Mouse (Mus musculus) hindbrain, embryonic 12.5 days (tissue): ENCODE measurements around the gene Prph. TPM values are rescaled to one million over a fixed set of nuclear protein-coding genes. Genes with fewer than 3 reads are reported as not detected.

Source experiments
- ATAC-seq: fragments of 200-750 bp; cut with Nextera tagmentation; 2 replicates; pipeline ENCODE4 v1.8.0; 2017; ENCODE audit warnings: moderate TSS enrichment; ENCODE audit not compliant: low FRiP score
- H3K27ac ChIP-seq: fragments of 300-500 bp; sonication (generic); 2 replicates; pipeline ENCODE4 v1.5.1; 2016; ENCODE audit warnings: mild to moderate bottlenecking
- H3K27me3 ChIP-seq: fragments of 300-500 bp; sonication (generic); 2 replicates; pipeline ENCODE4 v1.6.1; 2016; ENCODE audit warnings: mild to moderate bottlenecking
- H3K36me3 ChIP-seq: fragments of 300-500 bp; sonication (generic); 2 replicates; pipeline ENCODE4 v1.6.1; 2016; ENCODE audit warnings: mild to moderate bottlenecking
- H3K4me1 ChIP-seq: fragments of 300-500 bp; sonication (generic); 2 replicates; pipeline ENCODE4 v1.6.1; 2016
- H3K4me2 ChIP-seq: fragments of 300-500 bp; sonication (generic); replicated peaks from 2 replicates; pipeline ENCODE4 v1.6.1; 2016; ENCODE audit warnings: mild to moderate bottlenecking
- H3K4me3 ChIP-seq: fragments of 300-500 bp; sonication (generic); 2 replicates; pipeline ENCODE4 v1.5.1; 2016; ENCODE audit warnings: mild to moderate bottlenecking
- H3K9ac ChIP-seq: fragments of 300-500 bp; sonication (generic); 2 replicates; pipeline ENCODE4 v1.6.1; 2016; ENCODE audit warnings: mild to moderate bottlenecking, moderate library complexity
- H3K9me3 ChIP-seq: fragments of 300-500 bp; sonication (generic); replicated peaks from 2 replicates; pipeline ENCODE4 v1.6.1; 2016; ENCODE audit warnings: mild to moderate bottlenecking
- WGBS: fragments of 180-500 bp; shearing (Covaris S2); methylation state at CpG from one replicate; pipeline ENCODE4 v1.1.7; 2016; 5-methylcytosine and 5-hydroxymethylcytosine counted together
- polyA plus RNA-seq: library from polyadenylated mRNA; unstranded; fragments of >200 nt; fragmentation: Nextera tagmentation; extraction: Ambion mirVana; gene quantifications from 2 replicates; pipeline ENCODE4 v1.2.1, GENCODE M21; 2016

The Prph gene
- polyA plus RNA-seq = 23.3 and 35.6 TPM in 2 replicates

- peak within 1 kb of the TSS; percentile 56 for H3K4me2 ChIP-seq
- H3K27ac ChIP-seq = no peak within 1 kb of the TSS
- peaks cover 31% of the 10 kb centered on the region for H3K4me1 ChIP-seq
- no peaks in the 10 kb centered on the region for H3K9me3 ChIP-seq
- WGBS = 2% methylated on average over 28 of the region's 30 CpGs
- H3K4me3 ChIP-seq = peak within 1 kb of the TSS; percentile 35
- peaks cover 88% of the 10 kb centered on the region for H3K27me3 ChIP-seq
- ATAC-seq = no peak
- peak within 1 kb of the TSS; percentile 42 for H3K9ac ChIP-seq
- no peaks in the 10 kb centered on the region for H3K36me3 ChIP-seq
These were observed at the start of gene Prph for GRCm38 (mm10) chr15:99055040-99055439. Gene Prph (plus strand): TSS chr15:99055174.

DNA sequence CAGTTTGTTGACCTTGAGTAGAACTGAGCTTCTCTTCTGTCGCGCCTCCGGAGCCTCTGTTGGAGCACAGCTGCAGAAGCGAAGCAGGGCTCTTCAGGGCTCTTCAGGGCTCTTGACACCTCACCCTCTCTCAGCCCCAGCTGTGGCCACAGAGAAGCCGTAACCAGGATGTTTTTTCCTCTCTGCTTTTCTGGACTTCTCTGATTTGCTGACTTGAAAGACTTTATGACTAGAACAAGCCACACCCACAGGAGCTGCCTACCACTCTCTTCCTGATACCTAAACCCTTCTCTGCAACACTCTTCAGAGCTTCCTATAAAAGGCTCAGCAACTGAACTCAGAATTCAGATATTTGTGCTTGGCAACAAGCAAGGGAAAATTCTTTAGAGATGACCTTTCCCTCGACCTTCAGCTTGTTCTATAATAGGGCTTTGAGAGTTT lies 46.2 kb upstream of the Prph start:
- no peak overlapping the region for H3K4me3 ChIP-seq
- H3K9me3 ChIP-seq = 0 out of 2 replicates have a peak, but pooled peaks cover under 1% of the 10 kb centered on the region
- H3K4me1 ChIP-seq = no peaks in the 10 kb centered on the region
- no peak overlapping the region for H3K9ac ChIP-seq
- H3K36me3 ChIP-seq = no peaks in the 10 kb centered on the region
- H3K27ac ChIP-seq = no peak overlapping the region
- no peaks in the 10 kb centered on the region for H3K27me3 ChIP-seq
- 75% methylated on average over 6 of the region's 6 CpGs for WGBS
- ATAC-seq = no peak
- no peak overlapping the region for H3K4me2 ChIP-seq

- H3K4me3 ChIP-seq = no peak overlapping the region
- ATAC-seq = no peak
- 77% methylated on average over 2 of the region's 2 CpGs for WGBS
- H3K27ac ChIP-seq = no peak overlapping the region
- H3K27me3 ChIP-seq = no peaks in the 10 kb centered on the region
- no peak overlapping the region for H3K9ac ChIP-seq
- no peaks in the 10 kb centered on the region for H3K9me3 ChIP-seq
- H3K4me1 ChIP-seq = no peaks in the 10 kb centered on the region
- no peaks in the 10 kb centered on the region for H3K36me3 ChIP-seq
- no peak overlapping the region for H3K4me2 ChIP-seq
These were observed 44.1 kb upstream of the Prph start for GRCm38 (mm10) chr15:99010896-99011295.

- no peaks in the 10 kb centered on the region for H3K9me3 ChIP-seq
- no peaks in the 10 kb centered on the region for H3K27me3 ChIP-seq
- H3K4me3 ChIP-seq = no peak overlapping the region
- H3K4me1 ChIP-seq = no peaks in the 10 kb centered on the region
- 80% methylated on average over 3 of the region's 3 CpGs for WGBS
- H3K4me2 ChIP-seq = no peak overlapping the region
- no peak overlapping the region for H3K27ac ChIP-seq
- no peak overlapping the region for H3K9ac ChIP-seq
- H3K36me3 ChIP-seq = no peaks in the 10 kb centered on the region
- ATAC-seq = no peak
These were observed 43.0 kb upstream of the Prph start for GRCm38 (mm10) chr15:99011946-99012345.

- no peak for ATAC-seq
- Histone ChIP-seq H3K9me3 (no peaks in the 10 kb centered on the region), H3K27me3 (no peaks in the 10 kb centered on the region), H3K4me1 (peaks cover 3% of the 10 kb centered on the region; the same call in 1 of the 2 replicates), H3K9ac (no peak overlapping the region), H3K36me3 (no peaks in the 10 kb centered on the region), H3K4me3 (no peak overlapping the region), H3K27ac (no peak overlapping the region), H3K4me2 (no peak overlapping the region)
- 74% methylated on average over 9 of the region's 9 CpGs for WGBS
These were observed 40.4 kb upstream of the Prph start for GRCm38 (mm10) chr15:99014496-99015030.

- no peak overlapping the region for H3K9ac ChIP-seq
- 84% methylated on average over 8 of the region's 8 CpGs for WGBS
- peak overlapping the region; percentile 35; the same call in 1 of the 2 replicates for H3K27ac ChIP-seq
These were observed 37.6 kb upstream of the Prph start for GRCm38 (mm10) chr15:99017355-99017761.

DNA sequence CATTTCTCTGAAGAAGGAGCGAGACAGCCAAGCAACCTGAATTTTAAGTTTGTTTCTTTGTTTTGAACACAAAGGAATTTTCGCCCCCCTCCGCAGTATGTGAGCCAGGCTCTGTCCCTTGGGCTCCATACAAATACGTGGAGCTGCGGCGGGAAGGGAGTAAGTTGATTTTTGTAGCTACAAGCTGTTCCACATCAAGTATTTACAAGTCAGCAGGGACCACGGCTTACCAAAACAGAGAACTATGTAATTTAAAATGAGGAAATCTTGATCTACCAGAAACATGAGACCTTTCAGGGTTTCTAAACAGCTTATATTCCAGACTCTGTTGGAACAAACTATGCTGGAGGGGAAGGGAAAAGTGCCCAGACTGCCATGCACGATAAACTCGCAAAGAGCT lies 37.0 kb upstream of the Prph start:
- no peak overlapping the region for H3K4me3 ChIP-seq
- no peak overlapping the region for H3K4me2 ChIP-seq
- H3K9ac ChIP-seq = no peak overlapping the region
- H3K9me3 ChIP-seq = peaks cover 5% of the 10 kb centered on the region
- no peaks in the 10 kb centered on the region for H3K36me3 ChIP-seq
- peaks cover 3% of the 10 kb centered on the region; the same call in 1 of the 2 replicates for H3K4me1 ChIP-seq
- peak overlapping the region; percentile 35; the same call in 1 of the 2 replicates for H3K27ac ChIP-seq
- no peak for ATAC-seq
- 57% methylated on average over 9 of the region's 9 CpGs for WGBS
- no peaks in the 10 kb centered on the region for H3K27me3 ChIP-seq

More at GRCm38 (mm10) chr15:99017355-99017761, 37.6 kb upstream of the Prph start:
- Histone ChIP-seq H3K4me1 (peaks cover 3% of the 10 kb centered on the region; the same call in 1 of the 2 replicates), H3K9me3 (peaks cover 5% of the 10 kb centered on the region), H3K36me3 (no peaks in the 10 kb centered on the region), H3K4me2 (no peak overlapping the region), H3K27me3 (no peaks in the 10 kb centered on the region), H3K4me3 (no peak overlapping the region)
- no peak for ATAC-seq

DNA sequence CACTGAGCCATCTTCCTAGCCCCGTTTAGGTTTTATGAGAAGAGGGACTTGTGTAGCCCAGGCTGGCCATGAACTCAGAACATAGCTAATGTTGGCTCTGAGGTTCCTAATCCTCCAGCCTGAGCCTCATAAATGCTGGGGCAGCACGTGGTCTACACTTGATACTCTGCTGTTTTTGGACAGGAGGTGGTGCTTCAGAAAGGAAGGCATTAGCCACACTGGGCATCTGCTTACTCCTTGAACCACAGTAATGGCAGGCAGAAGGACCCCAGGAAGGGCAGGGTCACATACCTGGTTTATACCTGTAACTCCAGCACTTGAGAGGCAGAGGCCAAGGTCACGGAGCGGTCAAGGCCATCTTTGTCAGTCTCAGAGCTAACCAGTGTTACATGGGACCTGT lies 36.3 kb upstream of the Prph start:
- ATAC-seq = no peak
- Histone ChIP-seq H3K4me2 (no peak overlapping the region), H3K4me3 (no peak overlapping the region), H3K9me3 (peaks cover 5% of the 10 kb centered on the region), H3K27me3 (no peaks in the 10 kb centered on the region), H3K27ac (no peak overlapping the region), H3K4me1 (peaks cover 3% of the 10 kb centered on the region; the same call in 1 of the 2 replicates), H3K36me3 (no peaks in the 10 kb centered on the region), H3K9ac (no peak overlapping the region)
- 89% methylated on average over 4 of the region's 4 CpGs for WGBS

GRCm38 (mm10) chr15:99019436-99019835 lies 35.5 kb upstream of the Prph start:
- Histone ChIP-seq H3K9ac (no peak overlapping the region), H3K36me3 (no peaks in the 10 kb centered on the region), H3K9me3 (peaks cover 5% of the 10 kb centered on the region), H3K4me1 (peaks cover 3% of the 10 kb centered on the region; the same call in 1 of the 2 replicates), H3K4me3 (no peak overlapping the region), H3K4me2 (no peak overlapping the region), H3K27ac (no peak overlapping the region), H3K27me3 (no peaks in the 10 kb centered on the region)
- ATAC-seq = no peak
- WGBS = 62% methylated on average over 8 of the region's 8 CpGs

GRCm38 (mm10) chr15:99020171-99020570 lies 34.8 kb upstream of the Prph start:
- 91% methylated on average over 4 of the region's 4 CpGs for WGBS
- H3K4me2 ChIP-seq = no peak overlapping the region
- no peak for ATAC-seq
- no peak overlapping the region for H3K4me3 ChIP-seq
- no peaks in the 10 kb centered on the region for H3K36me3 ChIP-seq
- no peak overlapping the region for H3K27ac ChIP-seq
- peaks cover 3% of the 10 kb centered on the region; the same call in 1 of the 2 replicates for H3K4me1 ChIP-seq
- H3K9ac ChIP-seq = no peak overlapping the region
- H3K27me3 ChIP-seq = no peaks in the 10 kb centered on the region
- H3K9me3 ChIP-seq = peaks cover 5% of the 10 kb centered on the region

DNA sequence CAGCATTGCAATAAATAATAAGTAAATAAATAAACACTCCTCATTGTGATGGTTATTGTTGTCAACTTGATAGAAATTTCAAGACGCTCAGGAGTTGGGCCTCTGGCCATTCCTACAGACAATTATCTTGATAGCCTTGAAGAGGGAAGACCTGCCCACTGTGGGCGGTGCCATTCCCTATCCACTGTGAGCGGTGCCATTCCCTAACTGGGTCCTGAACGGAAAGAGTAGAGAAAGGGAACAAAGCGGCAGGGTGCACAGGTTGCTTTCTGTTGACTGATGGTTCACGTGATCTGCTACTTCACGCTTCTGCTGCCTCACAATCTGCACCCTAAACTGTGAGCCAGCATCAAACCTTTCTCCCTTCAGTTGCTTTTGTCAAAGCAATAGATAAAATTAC lies 33.7 kb upstream of the Prph start:
- WGBS = 92% methylated on average over 7 of the region's 7 CpGs
- no peak overlapping the region for H3K4me2 ChIP-seq
- H3K4me1 ChIP-seq = peaks cover 3% of the 10 kb centered on the region; the same call in 1 of the 2 replicates
- ATAC-seq = no peak
- H3K27me3 ChIP-seq = no peaks in the 10 kb centered on the region
- no peak overlapping the region for H3K9ac ChIP-seq
- peaks cover 5% of the 10 kb centered on the region for H3K9me3 ChIP-seq
- no peak overlapping the region for H3K4me3 ChIP-seq
- H3K27ac ChIP-seq = no peak overlapping the region
- H3K36me3 ChIP-seq = no peaks in the 10 kb centered on the region

DNA sequence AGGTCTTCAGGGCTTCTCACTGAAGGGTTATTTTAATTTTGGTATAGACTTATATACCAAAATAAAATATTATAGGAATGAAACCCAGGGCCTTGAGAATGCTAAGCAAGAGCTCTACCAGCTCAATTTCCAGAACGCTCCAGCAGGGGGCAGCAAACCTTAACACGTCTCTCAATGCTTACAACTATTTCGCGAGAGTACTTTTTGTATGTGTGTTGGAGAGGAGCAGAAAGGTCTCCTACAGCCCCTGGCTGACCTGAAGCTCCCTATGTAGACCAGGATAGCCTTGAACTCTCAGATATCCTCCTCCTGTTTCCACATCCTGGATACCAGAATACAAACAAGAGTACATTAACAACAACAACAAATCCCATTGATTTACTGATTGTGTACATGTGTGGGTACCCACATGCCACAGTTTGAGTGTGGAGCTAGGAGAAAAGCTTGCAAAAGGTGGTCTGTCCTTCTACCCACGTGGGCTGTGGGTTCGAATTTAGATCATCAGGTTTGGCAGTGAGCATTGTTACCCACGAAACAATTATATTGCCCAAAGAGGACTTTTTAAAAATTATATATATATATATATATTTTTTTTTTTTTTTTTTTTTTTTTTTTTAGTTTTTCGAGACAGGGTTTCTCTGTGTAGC lies 30.2 kb upstream of the Prph start:
- no peak overlapping the region for H3K9ac ChIP-seq
- H3K27ac ChIP-seq = no peak overlapping the region
- H3K36me3 ChIP-seq = no peaks in the 10 kb centered on the region
- peaks cover 8% of the 10 kb centered on the region; the same call in 1 of the 2 replicates for H3K27me3 ChIP-seq
- ATAC-seq = no peak
- H3K4me1 ChIP-seq = peaks cover 9% of the 10 kb centered on the region
- WGBS = 26% methylated on average over 7 of the region's 8 CpGs
- no peak overlapping the region for H3K4me2 ChIP-seq
- H3K4me3 ChIP-seq = no peak overlapping the region
- peaks cover 5% of the 10 kb centered on the region for H3K9me3 ChIP-seq

GRCm38 (mm10) chr15:99025414-99025813 lies 29.6 kb upstream of the Prph start:
- no peak overlapping the region for H3K27ac ChIP-seq
- H3K36me3 ChIP-seq = no peaks in the 10 kb centered on the region
- no peak for ATAC-seq
- peaks cover 12% of the 10 kb centered on the region for H3K4me1 ChIP-seq
- peaks cover 5% of the 10 kb centered on the region for H3K9me3 ChIP-seq
- H3K4me3 ChIP-seq = no peak overlapping the region
- no peak overlapping the region for H3K4me2 ChIP-seq
- 77% methylated on average over 13 of the region's 13 CpGs for WGBS
- H3K9ac ChIP-seq = no peak overlapping the region
- peaks cover 11% of the 10 kb centered on the region; the same call in 1 of the 2 replicates for H3K27me3 ChIP-seq
